Mouse (Mus musculus): ENCODE measurements around the gene Lrch4.

Gene Lrch4

GRCm38 (mm10) chr5:137649669-137650571 lies 21.0 kb downstream of the Lrch4 start:
- DNase-seq (ENCODE audit: inconsistent age in 2 of 2, low spot score in 1 of 2): peak in 1 of 2 experiments; percentile 64

GRCm38 (mm10) chr5:137652474-137652873 lies 23.6 kb downstream of the Lrch4 start:
- peak; percentile 70 to 88 for DNase-seq (ENCODE audit: inconsistent age in 2 of 2, low spot score in 1 of 2)

- DNase-seq (ENCODE audit: inconsistent age in 2 of 2, low spot score in 1 of 2): no peak
Measured at GRCm38 (mm10) chr5:137653366-137653765, 24.4 kb downstream of the Lrch4 start.

- DNase-seq (ENCODE audit: inconsistent age in 2 of 2, low spot score in 1 of 2): no peak
Measured at GRCm38 (mm10) chr5:137654746-137655145, 25.8 kb downstream of the Lrch4 start.

GRCm38 (mm10) chr5:137656977-137657376 lies 28.1 kb downstream of the Lrch4 start:
- DNase-seq (ENCODE audit: inconsistent age in 2 of 2, low spot score in 1 of 2): peak; percentile 81 to 92

GRCm38 (mm10) chr5:137660064-137660688 lies 31.3 kb downstream of the Lrch4 start:
- peak; percentile 87 to 94 for DNase-seq (ENCODE audit: inconsistent age in 2 of 2, low spot score in 1 of 2)

- DNase-seq (ENCODE audit: inconsistent age in 2 of 2, low spot score in 1 of 2): no peak
Measured at GRCm38 (mm10) chr5:137663057-137663456, 34.1 kb downstream of the Lrch4 start.

GRCm38 (mm10) chr5:137668971-137669370 lies 40.0 kb downstream of the Lrch4 start:
- DNase-seq (ENCODE audit: inconsistent age in 2 of 2, low spot score in 1 of 2): no peak

- DNase-seq (ENCODE audit: inconsistent age in 2 of 2, low spot score in 1 of 2): peak in 1 of 2 experiments; percentile 69
Measured at GRCm38 (mm10) chr5:137670240-137670639, 41.3 kb downstream of the Lrch4 start.

GRCm38 (mm10) chr5:137671443-137672240 lies 42.7 kb downstream of the Lrch4 start:
- DNase-seq (ENCODE audit: inconsistent age in 2 of 2, low spot score in 1 of 2): peak; percentile 94 to 96

GRCm38 (mm10) chr5:137672361-137672760 lies 43.4 kb downstream of the Lrch4 start:
- no peak for DNase-seq (ENCODE audit: inconsistent age in 2 of 2, low spot score in 1 of 2)

GRCm38 (mm10) chr5:137673015-137673414 lies 44.1 kb downstream of the Lrch4 start:
- peak in 1 of 2 experiments; percentile 74 for DNase-seq (ENCODE audit: inconsistent age in 2 of 2, low spot score in 1 of 2)

- DNase-seq (ENCODE audit: inconsistent age in 2 of 2, low spot score in 1 of 2): no peak
Measured at GRCm38 (mm10) chr5:137674786-137675185, 45.9 kb downstream of the Lrch4 start.

- no peak for DNase-seq (ENCODE audit: inconsistent age in 2 of 2, low spot score in 1 of 2)
Measured at GRCm38 (mm10) chr5:137677859-137678258, 48.9 kb downstream of the Lrch4 start.

- no peak for DNase-seq (ENCODE audit: inconsistent age in 2 of 2, low spot score in 1 of 2)
Measured at GRCm38 (mm10) chr5:137678736-137679135, 49.8 kb downstream of the Lrch4 start.

GRCm38 (mm10) chr5:137679726-137680125 lies 50.8 kb downstream of the Lrch4 start:
- DNase-seq (ENCODE audit: inconsistent age in 2 of 2, low spot score in 1 of 2): no peak

- DNase-seq (ENCODE audit: inconsistent age in 2 of 2, low spot score in 1 of 2): no peak
Measured at GRCm38 (mm10) chr5:137682526-137682925, 53.6 kb downstream of the Lrch4 start.

GRCm38 (mm10) chr5:137683388-137684293 lies 54.7 kb downstream of the Lrch4 start:
- DNase-seq (ENCODE audit: inconsistent age in 2 of 2, low spot score in 1 of 2): peak in 1 of 2 experiments; percentile 76

- DNase-seq (ENCODE audit: inconsistent age in 2 of 2, low spot score in 1 of 2): peak; percentile 99 to 100
Measured at GRCm38 (mm10) chr5:137684294-137685123, 55.6 kb downstream of the Lrch4 start, which contains the start of gene Agfg2. TSS of gene Agfg2 (minus strand) at chr5:137684726.

Data from adrenal gland, adult (tissue).